Mouse (Mus musculus): ENCODE data around the gene Maml2. TPM values are rescaled to one million over a fixed set of nuclear protein-coding genes. Genes with fewer than 3 reads are reported as not detected.

Maml2 gene
- polyA plus RNA-seq, 1 experiment from 2014 or later, result 11.6 TPM

GRCm38 (mm10) chr9:13538200-13538599 is 240.4 kb downstream of the Maml2 start:
- Histone ChIP-seq H3K9ac (no peak overlapping the region), H3K4me2 (no peak overlapping the region), H3K4me3 (no peak overlapping the region), H3K27ac (ENCODE audit: poor library complexity, severe bottlenecking) (no peak overlapping the region), H3K4me1 (replicated peaks) (peaks cover 42% of the 10 kb centered on the region), H3K36me3 (no peaks in the 10 kb centered on the region), H3K27me3 (replicated peaks) (no peaks in the 10 kb centered on the region), H3K9me3 (replicated peaks) (no peaks in the 10 kb centered on the region)
- no peak for ATAC-seq (ENCODE audit: insufficient number of reproducible peaks, low FRiP score)
- 71% methylated on average over 7 of the region's 7 CpGs for WGBS

GRCm38 (mm10) chr9:13539535-13539934 is 241.8 kb downstream of the Maml2 start:
- Histone ChIP-seq H3K4me1 (replicated peaks) (peaks cover 48% of the 10 kb centered on the region), H3K27ac (ENCODE audit: poor library complexity, severe bottlenecking) (no peak overlapping the region)
- ATAC-seq (ENCODE audit: insufficient number of reproducible peaks, low FRiP score), result no peak

DNA sequence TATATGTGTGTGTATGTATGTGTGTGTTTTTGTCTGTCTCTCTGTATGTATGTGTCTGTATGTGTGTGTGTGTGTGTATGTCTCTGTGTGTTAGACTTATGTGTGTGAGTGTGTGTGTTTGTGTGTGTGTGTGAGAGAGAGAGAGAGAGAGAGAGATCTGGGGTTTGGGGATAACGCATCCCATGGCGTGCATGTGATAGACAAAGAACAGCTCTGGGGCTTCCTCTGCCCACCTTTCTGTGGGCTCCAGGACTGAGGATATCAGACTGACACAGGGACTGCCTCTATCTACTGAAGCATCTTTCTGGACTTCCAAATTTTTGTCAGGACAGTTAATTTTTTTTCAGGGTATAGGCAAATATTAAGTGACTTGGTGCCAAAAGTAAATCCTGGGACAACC is 242.5 kb downstream of the Maml2 start:
- ATAC-seq (ENCODE audit: insufficient number of reproducible peaks, low FRiP score), result no peak
- Histone ChIP-seq H3K4me1 (replicated peaks) (peaks cover 47% of the 10 kb centered on the region), H3K4me2 (no peak overlapping the region), H3K9me3 (replicated peaks) (no peaks in the 10 kb centered on the region), H3K4me3 (no peak overlapping the region), H3K27ac (ENCODE audit: poor library complexity, severe bottlenecking) (no peak overlapping the region), H3K36me3 (no peaks in the 10 kb centered on the region), H3K27me3 (replicated peaks) (no peaks in the 10 kb centered on the region), H3K9ac (no peak overlapping the region)
- WGBS, result 84% methylated on average over 2 of the region's 2 CpGs

More at GRCm38 (mm10) chr9:13539535-13539934, 241.8 kb downstream of the Maml2 start:
- H3K9me3 ChIP-seq (replicated peaks), result no peaks in the 10 kb centered on the region
- H3K27me3 ChIP-seq (replicated peaks), result no peaks in the 10 kb centered on the region
- H3K4me3 ChIP-seq, result no peak overlapping the region
- 57% methylated on average over 4 of the region's 4 CpGs for WGBS
- no peak overlapping the region for H3K4me2 ChIP-seq
- H3K9ac ChIP-seq, result no peak overlapping the region
- no peaks in the 10 kb centered on the region for H3K36me3 ChIP-seq

GRCm38 (mm10) chr9:13540781-13541180 is 243.0 kb downstream of the Maml2 start:
- WGBS, result 49% methylated on average over 6 of the region's 6 CpGs
- Histone ChIP-seq H3K27ac (ENCODE audit: poor library complexity, severe bottlenecking) (no peak overlapping the region), H3K9ac (no peak overlapping the region), H3K27me3 (replicated peaks) (no peaks in the 10 kb centered on the region), H3K9me3 (replicated peaks) (no peaks in the 10 kb centered on the region), H3K4me2 (no peak overlapping the region), H3K4me3 (no peak overlapping the region), H3K36me3 (no peaks in the 10 kb centered on the region), H3K4me1 (replicated peaks) (peaks cover 48% of the 10 kb centered on the region)
- ATAC-seq (ENCODE audit: insufficient number of reproducible peaks, low FRiP score), result no peak

- Histone ChIP-seq H3K36me3 (no peaks in the 10 kb centered on the region), H3K9me3 (replicated peaks) (no peaks in the 10 kb centered on the region), H3K4me2 (peak overlapping the region; percentile 33), H3K9ac (no peak overlapping the region), H3K4me1 (replicated peaks) (peaks cover 42% of the 10 kb centered on the region), H3K27me3 (replicated peaks) (no peaks in the 10 kb centered on the region), H3K4me3 (no peak overlapping the region), H3K27ac (ENCODE audit: poor library complexity, severe bottlenecking) (0 out of 2 replicates have a peak overlapping the region, but pooled peaks have one; percentile 18)
- 24% methylated on average over 8 of the region's 8 CpGs for WGBS
- ATAC-seq (ENCODE audit: insufficient number of reproducible peaks, low FRiP score), result peak; percentile 27; the same call in 1 of the 2 replicates
These were observed 245.4 kb downstream of the Maml2 start for GRCm38 (mm10) chr9:13543167-13543566.

DNA sequence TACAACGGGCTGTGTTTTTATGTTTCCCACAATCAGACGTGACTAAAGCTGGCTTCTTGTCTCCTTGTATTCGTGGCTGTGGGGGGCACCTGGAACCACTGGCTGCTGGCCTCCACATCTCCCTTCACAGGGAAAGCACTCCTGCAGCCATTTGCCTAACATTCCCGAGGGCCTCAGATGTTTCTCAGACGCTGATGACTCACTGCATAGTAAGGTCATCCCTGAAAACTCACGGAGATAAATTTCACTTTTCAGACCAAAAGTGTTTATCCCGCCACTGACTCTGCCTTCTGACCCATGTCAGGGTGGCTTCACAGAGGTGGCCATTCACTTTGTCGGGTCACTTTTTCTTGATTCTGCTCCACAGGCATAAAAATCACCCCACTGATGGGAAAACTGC is 246.4 kb downstream of the Maml2 start:
- Histone ChIP-seq H3K9me3 (replicated peaks) (no peaks in the 10 kb centered on the region), H3K27me3 (replicated peaks) (no peaks in the 10 kb centered on the region), H3K36me3 (no peaks in the 10 kb centered on the region), H3K4me2 (no peak overlapping the region), H3K27ac (ENCODE audit: poor library complexity, severe bottlenecking) (no peak overlapping the region), H3K9ac (no peak overlapping the region; the same call in 1 of the 2 replicates), H3K4me1 (replicated peaks) (peaks cover 42% of the 10 kb centered on the region), H3K4me3 (no peak overlapping the region)
- ATAC-seq (ENCODE audit: insufficient number of reproducible peaks, low FRiP score), result no peak
- WGBS, result 43% methylated on average over 8 of the region's 8 CpGs

GRCm38 (mm10) chr9:13545726-13546125 is 248.0 kb downstream of the Maml2 start:
- Histone ChIP-seq H3K9ac (no peak overlapping the region), H3K27ac (ENCODE audit: poor library complexity, severe bottlenecking) (no peak overlapping the region), H3K27me3 (replicated peaks) (no peaks in the 10 kb centered on the region), H3K4me3 (no peak overlapping the region), H3K4me1 (replicated peaks) (peaks cover 40% of the 10 kb centered on the region), H3K36me3 (no peaks in the 10 kb centered on the region), H3K4me2 (no peak overlapping the region), H3K9me3 (replicated peaks) (no peaks in the 10 kb centered on the region)
- ATAC-seq (ENCODE audit: insufficient number of reproducible peaks, low FRiP score), result no peak
- WGBS, result 68% methylated on average over 6 of the region's 6 CpGs

DNA sequence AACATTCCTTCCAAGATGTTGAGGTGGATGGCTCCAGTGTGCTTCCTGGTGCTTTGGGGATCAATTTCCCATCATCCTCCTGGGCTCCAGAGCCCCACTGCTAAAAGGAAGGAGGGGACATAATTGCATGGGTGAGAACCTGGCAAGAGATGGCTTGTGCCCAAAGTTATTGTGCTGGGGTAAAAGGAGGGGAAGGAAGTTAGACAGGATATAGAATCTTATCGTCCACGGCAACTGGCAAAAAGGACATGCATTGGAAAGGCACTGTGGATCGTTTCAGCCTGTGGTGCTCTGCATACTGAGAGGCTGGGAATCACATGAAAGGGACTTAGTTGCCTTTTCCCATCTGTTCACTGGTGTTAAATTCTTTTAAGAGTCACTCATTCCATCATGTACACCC is 252.2 kb downstream of the Maml2 start:
- no peak for ATAC-seq (ENCODE audit: insufficient number of reproducible peaks, low FRiP score)
- Histone ChIP-seq H3K36me3 (no peaks in the 10 kb centered on the region), H3K27me3 (replicated peaks) (no peaks in the 10 kb centered on the region), H3K9ac (no peak overlapping the region), H3K4me1 (replicated peaks) (peaks cover 21% of the 10 kb centered on the region), H3K4me2 (no peak overlapping the region), H3K27ac (ENCODE audit: poor library complexity, severe bottlenecking) (peak overlapping the region; percentile 6; the same call in 1 of the 2 replicates), H3K4me3 (no peak overlapping the region), H3K9me3 (replicated peaks) (no peaks in the 10 kb centered on the region)
- WGBS, result 51% methylated on average over 3 of the region's 3 CpGs

DNA sequence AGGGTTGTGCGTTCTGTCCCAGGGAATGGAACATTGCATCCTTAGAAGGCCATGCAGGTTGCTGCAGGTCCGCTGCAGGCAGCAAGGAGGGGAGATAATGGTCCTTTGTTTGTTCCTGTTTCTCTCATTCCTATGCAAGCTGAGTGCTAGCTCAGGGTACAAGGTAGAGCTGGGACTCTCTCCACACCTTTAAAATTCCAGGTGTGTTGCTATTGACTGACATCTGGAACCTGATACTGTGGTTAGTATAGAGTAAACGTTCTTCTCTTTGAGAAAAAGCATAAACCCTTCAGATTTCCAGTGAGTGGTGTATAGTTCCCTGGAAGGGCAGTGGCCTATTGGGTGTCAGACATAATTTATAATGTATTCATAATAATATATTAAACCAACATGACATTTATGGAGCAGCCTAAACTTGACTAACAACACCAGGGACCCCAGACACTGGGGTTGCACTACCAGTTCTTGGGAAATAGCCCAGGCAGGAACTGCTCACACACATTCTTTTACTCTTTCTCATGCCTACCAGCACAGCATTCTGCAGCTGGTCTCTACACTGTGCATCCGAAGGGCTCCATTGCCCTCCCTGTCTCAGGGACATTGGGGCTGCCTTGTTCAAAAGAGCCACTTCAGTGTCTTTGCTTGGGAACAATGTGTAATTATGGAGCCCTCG is 254.8 kb downstream of the Maml2 start:
- no peak overlapping the region for H3K9ac ChIP-seq
- H3K27ac ChIP-seq (ENCODE audit: poor library complexity, severe bottlenecking), result no peak overlapping the region
- H3K27me3 ChIP-seq (replicated peaks), result no peaks in the 10 kb centered on the region
- ATAC-seq (ENCODE audit: insufficient number of reproducible peaks, low FRiP score), result no peak
- H3K9me3 ChIP-seq (replicated peaks), result no peaks in the 10 kb centered on the region
- H3K4me2 ChIP-seq, result no peak overlapping the region
- H3K36me3 ChIP-seq, result no peaks in the 10 kb centered on the region
- 65% methylated on average over 5 of the region's 5 CpGs for WGBS
- peaks cover 10% of the 10 kb centered on the region; the same call in 1 of the 2 replicates for H3K4me1 ChIP-seq (replicated peaks)
- no peak overlapping the region for H3K4me3 ChIP-seq

DNA sequence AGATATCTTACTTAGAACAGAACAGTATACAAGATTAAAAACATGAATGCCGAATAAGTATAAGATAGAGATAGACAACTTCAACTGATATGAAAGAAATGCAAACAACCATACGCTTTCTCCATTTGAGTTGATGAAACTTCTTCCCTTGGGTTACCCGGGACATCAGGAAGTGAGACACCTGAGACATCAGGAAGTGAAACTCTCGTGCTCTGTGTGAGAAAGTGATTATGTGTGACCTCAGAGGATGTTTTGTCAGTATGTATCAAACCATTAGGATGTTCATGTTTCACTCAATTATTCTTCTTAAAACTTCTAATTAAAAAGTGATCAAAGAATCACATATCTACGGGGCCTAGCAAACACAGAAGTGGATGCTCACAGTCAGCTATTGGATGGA is 257.0 kb downstream of the Maml2 start:
- Histone ChIP-seq H3K27ac (ENCODE audit: poor library complexity, severe bottlenecking) (no peak overlapping the region), H3K9ac (no peak overlapping the region), H3K9me3 (replicated peaks) (no peaks in the 10 kb centered on the region), H3K4me1 (replicated peaks) (peaks cover 3% of the 10 kb centered on the region; the same call in 1 of the 2 replicates), H3K36me3 (no peaks in the 10 kb centered on the region), H3K4me2 (no peak overlapping the region), H3K27me3 (replicated peaks) (no peaks in the 10 kb centered on the region), H3K4me3 (no peak overlapping the region)
- ATAC-seq (ENCODE audit: insufficient number of reproducible peaks, low FRiP score), result no peak
- 78% methylated on average over 5 of the region's 5 CpGs for WGBS

- WGBS, result 75% methylated on average over 8 of the region's 8 CpGs
- no peak overlapping the region for H3K9ac ChIP-seq
- no peak for ATAC-seq (ENCODE audit: insufficient number of reproducible peaks, low FRiP score)
These were observed 258.3 kb downstream of the Maml2 start for GRCm38 (mm10) chr9:13555973-13556481.

More at GRCm38 (mm10) chr9:13555973-13556481, 258.3 kb downstream of the Maml2 start:
- no peaks in the 10 kb centered on the region for H3K9me3 ChIP-seq (replicated peaks)
- H3K27ac ChIP-seq (ENCODE audit: poor library complexity, severe bottlenecking), result no peak overlapping the region
- peaks cover 3% of the 10 kb centered on the region; the same call in 1 of the 2 replicates for H3K4me1 ChIP-seq (replicated peaks)
- H3K27me3 ChIP-seq (replicated peaks), result no peaks in the 10 kb centered on the region
- H3K4me2 ChIP-seq, result no peak overlapping the region
- no peak overlapping the region for H3K4me3 ChIP-seq
- no peaks in the 10 kb centered on the region for H3K36me3 ChIP-seq

Measured in heart, embryonic 12.5 days (tissue).